Mouse (Mus musculus) liver (tissue): Measurements from ENCODE around the gene Nsun5.

ENCODE experiments used
- DNase-seq: peaks from one replicate; pipeline ENCODE4 v3.0.0-alpha.2; 2020; ENCODE audit warnings: mixed read lengths

Gene Nsun5

GRCm38 (mm10) chr5:135375167-135375566 is 5.4 kb downstream of the Nsun5 start:
- no peak for DNase-seq

- DNase-seq: no peak
These were observed 6.6 kb downstream of the Nsun5 start for GRCm38 (mm10) chr5:135376341-135376740.

- DNase-seq: no peak
These were observed 10.9 kb downstream of the Nsun5 start for GRCm38 (mm10) chr5:135380681-135381080.

- DNase-seq: no peak
These were observed 11.7 kb downstream of the Nsun5 start for GRCm38 (mm10) chr5:135381356-135381925.

- DNase-seq: no peak
These were observed 13.0 kb downstream of the Nsun5 start for GRCm38 (mm10) chr5:135382746-135383145.

GRCm38 (mm10) chr5:135383771-135384170 is 14.0 kb downstream of the Nsun5 start:
- DNase-seq: no peak

GRCm38 (mm10) chr5:135394004-135394823 is 24.5 kb downstream of the Nsun5 start, which contains the start of gene Pom121:
Gene Pom121 (minus strand): TSS chr5:135394546.
- peak; percentile 88 for DNase-seq

- DNase-seq: peak; percentile 63
These were observed 26.1 kb downstream of the Nsun5 start for GRCm38 (mm10) chr5:135395826-135396225.

GRCm38 (mm10) chr5:135399382-135399781 is 29.6 kb downstream of the Nsun5 start:
- DNase-seq: no peak

GRCm38 (mm10) chr5:135400244-135400643 is 30.5 kb downstream of the Nsun5 start:
- peak; percentile 79 for DNase-seq

GRCm38 (mm10) chr5:135404623-135405022 is 34.9 kb downstream of the Nsun5 start:
- DNase-seq: no peak

GRCm38 (mm10) chr5:135405437-135405836 is 35.7 kb downstream of the Nsun5 start:
- DNase-seq: no peak

GRCm38 (mm10) chr5:135408114-135408513 is 38.4 kb downstream of the Nsun5 start:
- DNase-seq: no peak

- DNase-seq: no peak
These were observed 40.5 kb downstream of the Nsun5 start for GRCm38 (mm10) chr5:135410266-135410665.
